Mouse (Mus musculus) layer of hippocampus, adult 2 months (tissue): ENCODE data around the gene Dixdc1. TPM values are rescaled to one million over a fixed set of nuclear protein-coding genes. Genes with fewer than 3 reads are reported as not detected.
"Not testable (repeated sequence)": the region's sequence is repeated elsewhere in the genome, so short reads cannot be mapped to it uniquely, and the experiment has no call there.

Experiments used
- DNase-seq, 2 experiments: peaks; one replicate each; pipeline ENCODE4 v3.0.0; 2022; ENCODE audit warnings: low spot score in 2 of 2
- H3K27ac ChIP-seq: fragments of 200-600 bp; 2 replicates; pipeline ENCODE4 v1.8.1; 2022
- H3K4me3 ChIP-seq: fragments of 200-600 bp; 2 replicates; pipeline ENCODE4 v1.8.1; 2022; ENCODE audit warnings: mild to moderate bottlenecking
- CTCF ChIP-seq: fragments of 200-600 bp; conservative IDR thresholded peaks from 2 replicates; pipeline ENCODE4 v1.8.1; 2022; ENCODE audit warnings: antibody characterized with exemption, mild to moderate bottlenecking, moderate library complexity
- total RNA-seq, 2 experiments: library from RNA; stranded (reverse); gene quantifications; 2 replicates each; pipeline ENCODE4 v1.2.3; 2021

Dixdc1 gene
- total RNA-seq, 2 experiments from 2014 or later: 80.1 to 87.4 TPM

DNA sequence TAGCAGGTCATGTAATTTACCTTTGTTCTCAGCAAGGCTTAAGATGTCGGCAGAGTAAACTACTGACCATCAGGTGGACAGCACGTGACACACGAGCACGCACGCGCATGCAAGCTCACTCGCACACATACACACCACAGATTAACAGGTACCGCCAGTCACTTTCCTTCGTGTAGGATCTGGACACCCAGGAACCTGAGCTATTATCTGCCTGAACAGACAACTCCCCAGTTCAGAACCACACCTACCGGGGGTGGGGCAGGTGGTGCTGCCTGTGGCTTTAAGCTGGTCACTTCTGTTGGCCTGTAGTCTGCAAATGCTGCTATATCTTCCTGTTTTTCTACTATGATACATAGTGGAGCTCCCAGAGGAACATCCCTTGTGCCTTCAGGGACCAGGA is 88.8 kb downstream of the Dixdc1 start:
- no peak for TF ChIP-seq CTCF
- no peak for DNase-seq
- Histone ChIP-seq H3K4me3 (no peak overlapping the region), H3K27ac (no peak overlapping the region)

DNA sequence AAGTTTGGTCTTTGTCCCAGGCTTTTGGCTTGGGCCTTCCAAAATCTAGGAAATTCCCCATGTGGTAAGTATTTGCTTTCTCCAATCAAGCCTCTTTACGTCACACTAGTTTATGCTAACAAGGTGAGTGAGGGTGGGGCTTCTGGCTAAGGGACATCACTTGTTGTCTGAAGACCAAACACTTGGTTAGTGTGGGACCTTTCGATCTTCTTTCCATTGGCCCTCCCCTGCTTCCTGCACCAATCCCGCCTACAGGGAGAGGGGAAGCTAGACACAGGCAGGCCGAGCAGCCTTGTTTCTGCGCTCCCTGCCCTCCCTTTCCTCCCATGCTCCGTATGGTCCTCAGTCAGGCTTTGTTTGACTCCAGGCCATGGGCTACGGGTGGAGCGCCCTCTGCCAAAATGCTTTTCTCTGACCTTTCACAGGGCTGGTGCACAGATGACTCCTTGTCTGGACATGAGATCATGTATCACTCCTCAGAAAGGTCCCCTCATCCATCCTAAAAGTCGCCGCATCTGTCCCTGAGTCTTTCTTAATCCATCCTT is 92.4 kb downstream of the Dixdc1 start:
- no peak overlapping the region for H3K4me3 ChIP-seq
- no peak for TF ChIP-seq CTCF
- H3K27ac ChIP-seq: no peak overlapping the region
- DNase-seq: no peak

DNA sequence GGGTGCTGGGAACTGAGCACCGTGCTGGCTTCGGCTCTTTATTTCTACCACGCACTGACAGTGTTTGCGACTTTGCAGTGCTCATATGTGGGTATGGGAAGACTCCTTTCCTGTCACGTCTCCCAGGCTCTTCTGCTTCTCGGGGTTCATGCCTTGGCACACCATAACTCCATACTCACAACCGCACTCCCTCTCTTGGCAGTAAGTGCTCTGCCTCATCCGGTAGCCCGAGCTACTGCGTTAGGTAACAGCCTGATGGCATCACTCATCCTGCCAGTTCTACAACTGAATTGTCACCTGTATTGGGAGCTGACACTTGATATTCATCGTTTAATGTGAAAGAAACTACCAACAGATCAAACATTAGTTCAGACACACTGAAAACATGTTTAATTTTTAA is 105.0 kb downstream of the Dixdc1 start:
- no peak for TF ChIP-seq CTCF
- Histone ChIP-seq H3K27ac (no peak overlapping the region), H3K4me3 (no peak overlapping the region)
- DNase-seq: no peak

DNA sequence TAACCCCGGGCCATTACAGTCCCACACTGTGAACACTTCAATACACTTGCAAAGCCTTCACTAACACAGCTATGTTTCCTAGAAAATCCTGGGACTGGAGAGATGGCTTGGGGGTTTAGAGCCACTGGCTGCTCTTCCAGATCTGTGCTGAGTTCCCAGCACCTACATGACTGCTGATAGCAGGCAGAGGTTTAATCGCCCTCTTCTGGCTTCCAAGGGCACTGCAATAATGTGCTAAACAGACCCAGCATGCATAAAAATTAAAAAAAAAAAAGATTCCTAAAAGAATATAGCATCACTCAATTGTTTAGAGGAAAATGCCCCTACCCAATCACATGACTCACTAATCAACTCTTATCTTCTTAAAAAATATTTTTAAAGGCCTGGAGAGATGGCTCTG is 106.3 kb downstream of the Dixdc1 start:
- Histone ChIP-seq H3K27ac (no peak overlapping the region), H3K4me3 (no peak overlapping the region)
- TF ChIP-seq CTCF: peak; percentile 59
- no peak for DNase-seq

DNA sequence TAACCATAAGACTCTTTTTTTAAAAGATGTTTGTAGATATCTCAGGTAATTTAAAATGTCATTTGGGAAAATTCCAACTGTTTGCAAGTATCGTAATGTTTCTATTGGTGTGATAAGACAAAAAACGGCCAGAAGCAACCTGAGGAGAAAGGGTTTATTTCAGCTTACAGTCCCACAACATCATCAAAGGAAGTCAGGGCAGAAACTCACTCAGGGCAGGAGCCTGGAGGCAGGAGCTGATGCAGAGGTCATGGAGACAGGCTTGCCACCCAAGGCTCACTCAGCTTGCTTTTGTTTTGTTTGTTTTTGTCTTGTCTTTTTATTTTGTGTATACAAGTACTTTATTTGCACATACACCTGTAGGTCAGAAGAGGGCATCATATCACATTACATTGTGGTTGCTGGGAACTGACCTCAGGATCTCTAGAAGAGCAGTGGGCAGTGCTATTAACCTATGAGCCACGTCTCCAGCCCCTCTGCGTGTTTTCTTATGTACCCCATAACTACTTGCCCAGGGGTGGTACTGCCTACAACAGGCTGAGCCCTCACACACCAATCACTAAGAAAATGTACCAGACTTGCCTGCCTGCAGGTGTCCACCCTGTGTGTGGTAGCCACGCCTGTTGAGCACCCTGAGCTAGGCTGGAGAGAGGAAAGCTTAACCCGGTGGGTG is 107.2 kb downstream of the Dixdc1 start:
- no peak for TF ChIP-seq CTCF
- H3K27ac ChIP-seq: no peak overlapping the region
- no peak for DNase-seq
- no peak overlapping the region for H3K4me3 ChIP-seq

DNA sequence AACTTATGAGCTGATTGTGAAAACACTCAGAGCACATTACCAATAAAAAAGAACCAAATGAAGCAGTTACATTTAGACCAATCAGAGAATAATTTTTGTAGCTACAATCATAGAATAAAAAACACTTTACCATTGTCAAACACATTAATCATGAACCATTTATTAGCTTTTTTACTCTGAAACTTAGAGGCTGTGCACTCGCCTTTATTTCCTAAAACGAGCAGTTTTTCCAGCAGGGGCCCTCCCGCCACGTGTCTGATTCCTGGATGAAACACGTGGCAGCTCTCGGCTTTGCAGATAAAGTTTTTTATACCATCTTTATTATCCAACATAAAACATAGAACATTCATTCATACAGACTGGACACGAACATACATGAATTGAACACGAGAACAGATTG is 108.4 kb downstream of the Dixdc1 start:
- H3K4me3 ChIP-seq, H3K27ac ChIP-seq, DNase-seq: not testable (repeated sequence)

DNA sequence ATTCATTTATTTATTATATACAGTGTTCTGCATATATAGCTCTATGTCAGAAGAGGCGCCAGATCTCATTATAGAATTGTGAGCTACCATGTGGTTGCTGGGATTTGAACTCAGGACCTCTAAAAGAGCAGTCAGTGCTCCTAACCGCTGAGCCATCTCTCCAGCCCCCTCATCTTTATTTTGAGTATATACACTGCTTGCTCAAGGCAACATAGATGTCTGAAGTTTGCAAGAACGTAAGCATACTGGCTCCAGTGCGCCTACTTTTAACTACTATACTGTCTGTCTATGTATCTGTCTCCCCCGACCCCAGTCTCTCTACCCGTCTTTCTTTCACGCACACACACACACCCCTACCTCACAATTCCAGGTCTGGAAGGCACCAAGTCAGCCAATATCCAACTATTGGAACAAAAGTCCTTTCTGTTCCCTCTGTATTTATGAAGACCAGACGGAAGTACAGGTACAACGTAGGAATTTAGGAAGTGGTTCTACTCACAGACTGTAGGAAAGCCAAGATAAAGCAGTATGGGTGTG is 121.5 kb downstream of the Dixdc1 start:
- no peak for TF ChIP-seq CTCF
- no peak for DNase-seq
- Histone ChIP-seq H3K4me3 (peak overlapping the region; percentile 69), H3K27ac (peak overlapping the region; percentile 97)

DNA sequence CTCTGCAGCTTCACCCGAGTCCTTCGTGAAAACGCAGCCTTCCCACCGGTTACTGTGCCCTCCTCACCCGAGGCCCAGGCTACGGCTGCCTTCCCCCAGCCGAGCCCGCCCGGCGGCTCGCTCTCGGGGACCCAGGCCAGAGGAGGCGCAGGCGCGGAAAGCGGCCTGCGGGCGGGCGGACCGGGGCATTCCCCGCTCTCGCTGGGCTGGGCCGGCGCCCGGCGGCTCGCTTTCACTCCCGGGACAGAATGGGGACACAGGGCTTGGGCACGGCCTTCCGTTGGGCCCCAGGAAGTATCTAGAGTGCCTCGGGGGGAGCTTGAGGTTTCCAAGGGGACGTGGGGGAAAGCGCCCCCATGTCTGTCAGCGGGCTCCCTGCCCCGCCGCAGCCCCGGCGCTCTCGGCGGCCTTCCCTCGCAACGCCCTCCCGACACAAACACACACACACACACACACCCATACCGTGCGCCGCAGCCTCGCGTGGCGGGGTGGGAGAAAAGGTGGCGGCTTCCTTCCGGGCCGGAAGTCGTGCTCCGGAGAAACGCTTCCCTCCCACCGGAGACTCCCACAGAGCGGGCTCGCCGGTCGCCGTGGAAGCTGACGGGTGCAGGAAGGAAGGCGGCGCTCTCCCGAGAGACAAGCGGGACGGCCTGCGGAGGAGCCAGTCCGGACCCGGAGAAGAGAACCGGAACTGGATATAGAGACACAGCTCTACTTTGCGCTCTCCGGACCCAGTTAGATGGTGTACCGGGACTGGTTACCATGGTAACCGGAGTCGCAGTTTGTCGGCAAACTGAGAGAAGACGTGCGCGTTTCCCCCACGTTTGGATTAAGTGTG is 122.3 kb downstream of the Dixdc1 start, which contains the start of the genes Pih1d2 and Nkapd1:
TSS of gene Pih1d2 (plus strand) at position 556 of the 838 bp plus-strand sequence.
TSS of gene Nkapd1 (minus strand) at position 699 of the 838 bp plus-strand sequence.
- TF ChIP-seq CTCF: peak; percentile 7; the same call in 1 of the 2 replicates

DNA sequence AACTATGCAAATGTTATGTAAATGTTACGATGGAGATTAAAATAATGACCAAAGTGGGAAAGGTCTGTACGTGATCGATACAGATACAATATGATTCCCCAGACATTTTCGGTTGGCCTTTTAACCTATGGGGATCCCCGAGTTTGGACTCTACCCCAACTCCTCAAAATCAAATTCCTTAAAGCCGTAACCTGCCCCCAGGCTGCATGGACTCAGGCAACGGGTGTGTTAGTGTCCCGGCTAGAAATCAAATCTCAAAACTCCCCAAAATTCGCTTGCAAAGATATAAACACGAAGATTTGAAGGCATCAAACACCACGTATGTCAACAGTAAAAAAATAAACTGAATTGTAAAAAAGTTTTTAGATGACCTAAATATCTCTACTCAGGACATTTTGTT is 123.2 kb downstream of the Dixdc1 start:
- Histone ChIP-seq H3K27ac (peak overlapping the region; percentile 97), H3K4me3 (peak overlapping the region; percentile 69)
- TF ChIP-seq CTCF: no peak
- no peak for DNase-seq

More for the DNA sequence above, 122.3 kb downstream of the Dixdc1 start, which contains the start of the genes Pih1d2 and Nkapd1:
- peak; percentile 89 for DNase-seq
- peak within 1 kb of the TSS; percentile 97 for H3K27ac ChIP-seq
- H3K4me3 ChIP-seq: peak within 1 kb of the TSS; percentile 69

Other genes starting within 250 kb of the Dixdc1 start
- not detected for gene Plet1, start 245.0 kb downstream of the Dixdc1 start, total RNA-seq
- 10 to 100 TPM; 36.5 to 42.5 TPM for gene Pts, start 210.8 kb downstream of the Dixdc1 start, total RNA-seq
- gene Il18, start 184.7 kb downstream of the Dixdc1 start, total RNA-seq: 10 to 100 TPM; 25.3 to 25.9 TPM
- 1 to 10 TPM; 3.8 to 3.9 TPM for gene Bco2, start 184.3 kb downstream of the Dixdc1 start, total RNA-seq
- gene Tex12, start 178.2 kb downstream of the Dixdc1 start, total RNA-seq: not detected
- 100 to 1,000 TPM; 109 to 112 TPM for gene Sdhd, start 135.7 kb downstream of the Dixdc1 start, total RNA-seq
- 100 to 1,000 TPM; 206 to 234 TPM for gene Timm8b, start 135.6 kb downstream of the Dixdc1 start, total RNA-seq
- gene Pih1d2, start 122.2 kb downstream of the Dixdc1 start, total RNA-seq: 1 to 10 TPM; 2.3 to 2.7 TPM
- 10 to 100 TPM; 20.8 to 22.1 TPM for gene Nkapd1, start 122.1 kb downstream of the Dixdc1 start, total RNA-seq
- 100 to 1,000 TPM; 131 to 136 TPM for gene Dlat, start 79.7 kb downstream of the Dixdc1 start, total RNA-seq
- 1 to 10 TPM in 1 of 2 experiments, under 1 TPM in 1; 0.87 to 1.9 TPM for gene 2310030G06Rik, start 7.0 kb upstream of the Dixdc1 start, total RNA-seq
- gene Cryab, start 11.8 kb upstream of the Dixdc1 start, total RNA-seq: 100 to 1,000 TPM; 117 to 119 TPM
- under 1 TPM; 0.51 to 0.79 TPM for gene Hspb2, start 12.8 kb upstream of the Dixdc1 start, total RNA-seq
- 1 to 10 TPM; 5.5 to 6.3 TPM for gene Fdxacb1, start 28.7 kb upstream of the Dixdc1 start, total RNA-seq
- 10 to 100 TPM; 29.0 to 31.1 TPM for gene Alg9, start 35.5 kb upstream of the Dixdc1 start, total RNA-seq
- 10 to 100 TPM; 29.6 to 30.2 TPM for gene 1110032A03Rik, start 36.0 kb upstream of the Dixdc1 start, total RNA-seq
- gene Ppp2r1b, start 105.8 kb upstream of the Dixdc1 start, total RNA-seq: 10 to 100 TPM; 14.9 to 18.1 TPM